Mouse (Mus musculus) G1E (cell line): Measurements from ENCODE around the gene Card14.

ENCODE experiments used
- CTCF ChIP-seq: IDR thresholded peaks from 2 replicates; pipeline ENCODE4 v1.5.1; 2012; ENCODE audit warnings: low read depth, low read length, inconsistent platforms, mixed read lengths
- GATA1 ChIP-seq: IDR thresholded peaks from 2 replicates; pipeline ENCODE4 v1.6.1; 2012; ENCODE audit warnings: borderline replicate concordance, low read length, inconsistent platforms, mixed read lengths
- GATA2 ChIP-seq: IDR thresholded peaks from 2 replicates; pipeline ENCODE4 v1.6.1; 2012; ENCODE audit warnings: low read depth, low read length, inconsistent platforms, borderline replicate concordance
- POLR2AphosphoS5 ChIP-seq: IDR thresholded peaks from 2 replicates; pipeline ENCODE4 v1.6.1; 2012; ENCODE audit warnings: low read depth, low read length, inconsistent platforms; ENCODE audit not compliant: insufficient replicate concordance
- TAL1 ChIP-seq: conservative IDR thresholded peaks from 2 replicates; pipeline ENCODE4 v1.6.1; 2012; ENCODE audit warnings: low read depth, low read length, inconsistent platforms, mixed read lengths

- no peak for TF ChIP-seq CTCF
- no peak for TF ChIP-seq GATA1
- no peak for TF ChIP-seq TAL1
- no peak for TF ChIP-seq POLR2AphosphoS5
- no peak for TF ChIP-seq GATA2
Measured at GRCm38 (mm10) chr11:119287207-119287992, 20.2 kb upstream of the Card14 start.
